Mouse (Mus musculus): ENCODE data around the gene Plpp1. TPM values are rescaled to one million over a fixed set of nuclear protein-coding genes. Genes with fewer than 3 reads are reported as not detected.

Plpp1 gene
- polyA plus RNA-seq, 1 experiment, result 5.1 TPM

DNA sequence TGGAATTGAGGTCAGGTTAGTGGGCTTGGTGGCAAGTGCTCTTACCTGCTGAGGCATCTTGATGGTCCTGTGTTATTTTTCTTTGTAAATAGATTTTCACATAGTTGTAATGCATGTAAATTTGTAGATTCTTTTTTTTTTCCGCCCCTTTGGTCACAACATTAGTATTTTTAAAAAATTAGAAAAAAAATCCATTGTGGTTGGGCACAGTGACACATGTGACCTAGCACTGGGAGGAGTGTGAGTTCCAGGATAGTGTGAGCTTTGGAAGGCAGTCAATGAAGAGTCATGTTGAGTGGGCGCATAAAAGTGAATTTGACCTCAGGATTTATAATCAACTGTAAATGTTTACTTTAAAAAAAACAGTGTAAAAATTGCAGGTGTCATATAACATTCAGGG, 59.8 kb downstream of the Plpp1 start:
- H3K36me3 ChIP-seq (ENCODE audit: control insufficient read depth), result peaks cover 93% of the 10 kb centered on the region

GRCm38 (mm10) chr13:112860911-112861310, 60.3 kb downstream of the Plpp1 start:
- Histone ChIP-seq H3K9me3 (ENCODE audit: control insufficient read depth, low read length) (no peaks in the 10 kb centered on the region), H3K36me3 (ENCODE audit: control insufficient read depth) (peaks cover 97% of the 10 kb centered on the region), H3K4me3 (replicated peaks) (no peak overlapping the region), H3K4me1 (ENCODE audit: control insufficient read depth) (peaks cover 5% of the 10 kb centered on the region), H3K27me3 (ENCODE audit: control insufficient read depth) (no peaks in the 10 kb centered on the region)
- TF ChIP-seq TAL1 (IDR thresholded peaks at IDR 0.05; ENCODE audit: low read length) (no peak), GATA1 (IDR thresholded peaks at IDR 0.05; ENCODE audit: low read length) (no peak)

More for the DNA sequence above, 59.8 kb downstream of the Plpp1 start:
- Histone ChIP-seq H3K9me3 (ENCODE audit: control insufficient read depth, low read length) (no peaks in the 10 kb centered on the region), H3K4me3 (replicated peaks) (no peak overlapping the region), H3K4me1 (ENCODE audit: control insufficient read depth) (peaks cover 2% of the 10 kb centered on the region), H3K27me3 (ENCODE audit: control insufficient read depth) (no peaks in the 10 kb centered on the region)
- TF ChIP-seq GATA1 (IDR thresholded peaks at IDR 0.05; ENCODE audit: low read length) (no peak), TAL1 (IDR thresholded peaks at IDR 0.05; ENCODE audit: low read length) (no peak)

DNA sequence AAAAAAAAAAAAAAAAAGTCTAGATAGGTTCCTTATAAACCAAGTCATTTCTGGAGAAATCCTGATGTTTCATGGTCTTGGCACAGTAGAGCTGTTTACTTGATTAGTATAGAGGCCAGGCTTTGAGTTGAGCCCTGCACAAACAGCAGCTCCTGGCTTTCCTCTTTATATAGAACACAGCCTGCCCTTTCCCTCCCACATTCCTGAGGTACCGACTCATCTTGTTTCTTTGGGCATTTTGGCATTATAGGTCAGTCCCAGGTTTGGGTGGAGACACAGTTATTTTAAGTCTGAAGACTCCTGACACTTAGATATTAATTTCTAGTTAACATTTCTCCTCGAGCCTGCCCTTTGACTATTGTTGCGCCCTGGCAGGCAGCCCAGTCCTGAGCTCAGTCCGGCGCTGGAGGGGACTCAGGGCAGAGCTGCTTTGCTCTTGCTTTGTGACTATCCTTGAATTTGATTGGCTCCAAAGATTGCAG, 61.3 kb downstream of the Plpp1 start:
- TF ChIP-seq TAL1 (IDR thresholded peaks at IDR 0.05; ENCODE audit: low read length) (no peak), GATA1 (IDR thresholded peaks at IDR 0.05; ENCODE audit: low read length) (no peak)
- H3K9me3 ChIP-seq (ENCODE audit: control insufficient read depth, low read length), result no peaks in the 10 kb centered on the region
- no peak overlapping the region for H3K4me3 ChIP-seq (replicated peaks)
- peaks cover 14% of the 10 kb centered on the region for H3K4me1 ChIP-seq (ENCODE audit: control insufficient read depth)
- peaks cover 99% of the 10 kb centered on the region for H3K36me3 ChIP-seq (ENCODE audit: control insufficient read depth)
- no peaks in the 10 kb centered on the region for H3K27me3 ChIP-seq (ENCODE audit: control insufficient read depth)

GRCm38 (mm10) chr13:112862342-112862741, 61.8 kb downstream of the Plpp1 start:
- H3K36me3 ChIP-seq (ENCODE audit: control insufficient read depth), result peaks cover 99% of the 10 kb centered on the region
- peaks cover 17% of the 10 kb centered on the region for H3K4me1 ChIP-seq (ENCODE audit: control insufficient read depth)
- no peaks in the 10 kb centered on the region for H3K9me3 ChIP-seq (ENCODE audit: control insufficient read depth, low read length)
- H3K27me3 ChIP-seq (ENCODE audit: control insufficient read depth), result no peaks in the 10 kb centered on the region
- no peak overlapping the region for H3K4me3 ChIP-seq (replicated peaks)
- TF ChIP-seq TAL1 (IDR thresholded peaks at IDR 0.05; ENCODE audit: low read length) (no peak), GATA1 (IDR thresholded peaks at IDR 0.05; ENCODE audit: low read length) (no peak)

- Histone ChIP-seq H3K4me3 (replicated peaks) (no peak overlapping the region), H3K4me1 (ENCODE audit: control insufficient read depth) (peaks cover 19% of the 10 kb centered on the region), H3K27me3 (ENCODE audit: control insufficient read depth) (no peaks in the 10 kb centered on the region), H3K9me3 (ENCODE audit: control insufficient read depth, low read length) (no peaks in the 10 kb centered on the region), H3K36me3 (ENCODE audit: control insufficient read depth) (peaks cover 100% of the 10 kb centered on the region)
- TF ChIP-seq TAL1 (IDR thresholded peaks at IDR 0.05; ENCODE audit: low read length), result no peak
- TF ChIP-seq GATA1 (IDR thresholded peaks at IDR 0.05; ENCODE audit: low read length), result no peak
These were observed 62.5 kb downstream of the Plpp1 start for GRCm38 (mm10) chr13:112862978-112863677.

DNA sequence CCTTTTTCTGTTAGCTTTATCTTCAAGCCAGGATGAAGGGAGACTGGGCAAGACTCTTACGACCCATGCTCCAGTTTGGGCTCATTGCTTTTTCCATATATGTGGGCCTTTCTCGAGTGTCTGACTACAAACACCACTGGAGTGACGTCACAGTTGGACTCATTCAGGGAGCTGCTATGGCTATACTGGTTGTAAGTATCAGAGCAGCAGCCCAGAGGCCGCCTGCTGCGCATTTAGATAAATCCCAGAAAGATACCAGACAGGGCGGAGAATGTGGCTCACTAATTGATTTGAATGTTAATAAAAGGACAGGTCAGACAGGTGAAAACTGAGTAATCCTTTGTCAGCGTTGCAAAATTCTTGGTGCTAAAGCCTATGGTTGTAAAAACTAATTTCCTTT, 66.2 kb downstream of the Plpp1 start:
- Histone ChIP-seq H3K9me3 (ENCODE audit: control insufficient read depth, low read length) (no peaks in the 10 kb centered on the region), H3K27me3 (ENCODE audit: control insufficient read depth) (no peaks in the 10 kb centered on the region), H3K36me3 (ENCODE audit: control insufficient read depth) (peaks cover 100% of the 10 kb centered on the region), H3K4me3 (replicated peaks) (no peak overlapping the region), H3K4me1 (ENCODE audit: control insufficient read depth) (peaks cover 25% of the 10 kb centered on the region)
- TF ChIP-seq TAL1 (IDR thresholded peaks at IDR 0.05; ENCODE audit: low read length) (no peak), GATA1 (IDR thresholded peaks at IDR 0.05; ENCODE audit: low read length) (no peak)

DNA sequence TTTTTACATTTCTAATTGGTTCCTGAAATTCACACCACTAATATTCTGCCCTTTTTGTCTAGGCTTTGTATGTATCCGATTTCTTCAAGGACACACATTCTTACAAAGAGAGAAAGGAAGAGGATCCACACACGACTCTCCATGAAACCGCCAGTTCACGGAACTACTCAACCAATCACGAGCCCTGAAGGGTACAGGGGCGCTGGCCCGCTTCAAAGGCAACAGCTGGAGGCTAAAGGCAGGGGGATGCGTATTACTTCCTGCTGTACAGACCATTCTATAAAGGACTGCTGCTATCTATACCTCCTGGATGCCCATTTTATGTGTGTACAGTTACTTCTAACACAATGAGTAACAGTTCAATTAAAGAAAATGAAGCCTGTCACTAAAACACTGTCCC, 66.8 kb downstream of the Plpp1 start:
- TF ChIP-seq TAL1 (IDR thresholded peaks at IDR 0.05; ENCODE audit: low read length), result no peak
- no peak for TF ChIP-seq GATA1 (IDR thresholded peaks at IDR 0.05; ENCODE audit: low read length)
- H3K9me3 ChIP-seq (ENCODE audit: control insufficient read depth, low read length), result no peaks in the 10 kb centered on the region
- peaks cover 100% of the 10 kb centered on the region for H3K36me3 ChIP-seq (ENCODE audit: control insufficient read depth)
- H3K27me3 ChIP-seq (ENCODE audit: control insufficient read depth), result no peaks in the 10 kb centered on the region
- peaks cover 25% of the 10 kb centered on the region for H3K4me1 ChIP-seq (ENCODE audit: control insufficient read depth)
- H3K4me3 ChIP-seq (replicated peaks), result no peak overlapping the region

DNA sequence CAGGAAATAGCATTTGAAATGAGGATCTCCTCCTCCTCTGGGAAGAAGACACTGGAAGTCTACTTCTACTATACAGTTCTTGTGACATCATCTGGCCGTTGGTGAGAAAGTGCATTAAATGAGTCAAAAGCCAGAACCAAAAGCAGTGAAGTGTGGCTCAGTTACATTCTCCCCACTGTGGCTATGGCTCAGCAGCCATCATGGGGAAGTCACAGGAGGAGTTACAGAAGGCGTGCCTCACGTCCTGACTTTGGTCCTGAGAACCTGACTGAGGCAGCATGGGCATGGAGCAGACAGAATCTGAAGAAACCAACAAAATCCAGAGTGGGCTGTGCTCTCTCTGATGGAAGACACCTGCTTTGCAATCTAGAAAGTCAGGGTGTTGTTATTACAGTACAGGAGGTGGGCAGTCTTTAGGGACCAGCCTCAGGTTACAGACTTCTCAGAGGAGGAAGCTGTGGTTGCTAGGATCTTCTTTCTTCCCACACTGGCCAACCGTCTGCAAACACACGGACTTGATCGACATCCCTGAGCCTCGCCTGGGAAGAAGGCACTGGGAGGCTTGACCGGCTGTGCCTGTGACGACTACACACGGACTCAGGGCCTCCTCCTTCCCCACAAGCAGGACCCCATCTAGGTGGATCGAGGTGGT, 69.6 kb downstream of the Plpp1 start:
- peaks cover 25% of the 10 kb centered on the region for H3K4me1 ChIP-seq (ENCODE audit: control insufficient read depth)
- no peak for TF ChIP-seq TAL1 (IDR thresholded peaks at IDR 0.05; ENCODE audit: low read length)
- TF ChIP-seq GATA1 (IDR thresholded peaks at IDR 0.05; ENCODE audit: low read length), result no peak
- no peak overlapping the region for H3K4me3 ChIP-seq (replicated peaks)
- no peaks in the 10 kb centered on the region for H3K27me3 ChIP-seq (ENCODE audit: control insufficient read depth)
- H3K9me3 ChIP-seq (ENCODE audit: control insufficient read depth, low read length), result no peaks in the 10 kb centered on the region
- H3K36me3 ChIP-seq (ENCODE audit: control insufficient read depth), result peaks cover 98% of the 10 kb centered on the region

DNA sequence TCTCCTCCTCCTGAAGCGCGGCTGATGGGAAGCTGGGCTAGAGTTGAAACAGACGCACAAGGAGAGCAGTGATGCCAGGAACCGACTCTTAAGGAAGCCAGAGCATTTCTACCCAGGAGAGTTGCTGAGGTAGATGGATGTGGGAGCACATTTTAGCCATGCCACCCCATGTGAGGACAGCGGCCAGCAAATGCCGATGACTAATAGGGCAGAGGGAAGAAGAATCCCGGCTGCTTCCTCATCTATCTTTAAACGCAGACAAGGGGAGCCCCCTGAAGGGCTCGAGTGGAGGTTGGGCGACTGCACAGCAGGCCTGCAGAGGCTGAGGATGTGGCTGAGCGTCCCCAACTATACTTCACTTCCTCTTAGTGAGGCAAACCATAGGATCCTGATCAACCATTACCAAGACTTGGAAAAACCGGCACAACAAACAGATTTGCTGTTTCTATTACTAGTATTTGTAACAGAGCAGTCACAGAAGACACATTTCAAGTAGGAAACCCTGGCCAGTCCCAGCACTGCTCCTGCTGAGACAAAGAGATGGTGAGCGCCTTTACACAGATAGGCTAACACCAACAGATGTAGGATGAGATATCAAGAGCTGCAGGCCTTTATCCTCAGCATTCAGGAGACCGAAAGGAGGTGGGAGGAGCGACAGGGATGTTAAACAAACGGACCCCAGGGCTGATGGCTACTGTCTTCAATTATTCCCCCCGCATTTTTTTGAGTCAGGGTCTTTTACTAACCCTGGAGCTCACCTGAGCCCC, 71.1 kb downstream of the Plpp1 start:
- H3K4me1 ChIP-seq (ENCODE audit: control insufficient read depth), result peaks cover 15% of the 10 kb centered on the region
- H3K4me3 ChIP-seq (replicated peaks), result no peak overlapping the region
- TF ChIP-seq TAL1 (IDR thresholded peaks at IDR 0.05; ENCODE audit: low read length) (no peak), GATA1 (IDR thresholded peaks at IDR 0.05; ENCODE audit: low read length) (no peak)
- H3K27me3 ChIP-seq (ENCODE audit: control insufficient read depth), result no peaks in the 10 kb centered on the region
- H3K9me3 ChIP-seq (ENCODE audit: control insufficient read depth, low read length), result no peaks in the 10 kb centered on the region
- peaks cover 97% of the 10 kb centered on the region for H3K36me3 ChIP-seq (ENCODE audit: control insufficient read depth)
